Mouse (Mus musculus): ENCODE data around the gene Gm20388.

- TF ChIP-seq EP300 (IDR thresholded peaks at IDR 0.05; ENCODE audit: insufficient read depth, low read depth, low read length) = no peak
- TF ChIP-seq POLR2A (IDR thresholded peaks at IDR 0.05; ENCODE audit: insufficient read depth, low read length) = no peak
- no peak for TF ChIP-seq CTCF (IDR thresholded peaks at IDR 0.05; ENCODE audit: low read depth, low read length)
Measured at GRCm38 (mm10) chr8:120979210-120979609, 1068.6 kb downstream of the Gm20388 start.

Measured in ES-Bruce4 (cell line).